Mouse (Mus musculus) heart, embryonic 16.5 days (tissue): ENCODE results near the gene Il17rc. TPM values are rescaled to one million over a fixed set of nuclear protein-coding genes. Genes with fewer than 3 reads are reported as not detected.

Experiments used
- ATAC-seq: fragments of 200-750 bp; cut with Nextera tagmentation; replicated peaks from 2 replicates; pipeline ENCODE4 v1.8.0; 2017; ENCODE audit warnings: moderate number of reproducible peaks; ENCODE audit not compliant: insufficient read depth, low FRiP score; ENCODE audit errors: extremely low read depth
- H3K27ac ChIP-seq: fragments of 300-500 bp; sonication (generic); 2 replicates; pipeline ENCODE4 v1.5.1; 2014; ENCODE audit warnings: mild to moderate bottlenecking, low read length, control low read depth, moderate library complexity
- H3K27me3 ChIP-seq: fragments of 300-500 bp; sonication (generic); 2 replicates; pipeline ENCODE4 v1.6.1; 2014; ENCODE audit warnings: low read length, mixed read lengths; ENCODE audit not compliant: control insufficient read depth, insufficient read depth
- H3K36me3 ChIP-seq: fragments of 300-500 bp; sonication (generic); 2 replicates; pipeline ENCODE4 v1.6.1; 2014; ENCODE audit not compliant: control insufficient read depth, insufficient read depth
- H3K4me1 ChIP-seq: fragments of 300-500 bp; sonication (generic); 2 replicates; pipeline ENCODE4 v1.6.1; 2014; ENCODE audit warnings: low read length, mixed read lengths; ENCODE audit not compliant: control insufficient read depth, insufficient read depth
- H3K4me2 ChIP-seq: fragments of 300-500 bp; sonication (generic); 2 replicates; pipeline ENCODE4 v1.6.1; 2014; ENCODE audit warnings: low read depth, mild to moderate bottlenecking, control low read depth, low read length
- H3K4me3 ChIP-seq: fragments of 300-500 bp; sonication (generic); 2 replicates; pipeline ENCODE4 v1.5.1; 2014; ENCODE audit warnings: mild to moderate bottlenecking, control low read depth, low read length
- H3K9ac ChIP-seq: fragments of 300-500 bp; sonication (generic); 2 replicates; pipeline ENCODE4 v1.6.1; 2014; ENCODE audit warnings: low read length, control low read depth
- H3K9me3 ChIP-seq: fragments of 300-500 bp; sonication (generic); replicated peaks from 2 replicates; pipeline ENCODE4 v1.6.1; 2016; ENCODE audit warnings: low read length; ENCODE audit not compliant: control insufficient read depth
- WGBS: fragments of 180-500 bp; shearing (Covaris S2); extraction: QIAGEN DNeasy Blood & Tissue Kit; methylation state at CpG from one replicate; pipeline ENCODE4 v1.1.7; 2014; 5-methylcytosine and 5-hydroxymethylcytosine counted together
- polyA plus RNA-seq: library from polyadenylated mRNA; unstranded; fragments of >200 nt; fragmentation: Nextera tagmentation; extraction: Ambion mirVana; gene quantifications from 2 replicates; pipeline ENCODE4 v1.2.1, GENCODE M21; 2015

Il17rc gene
- polyA plus RNA-seq = 15.5 and 16.1 TPM in 2 replicates

DNA sequence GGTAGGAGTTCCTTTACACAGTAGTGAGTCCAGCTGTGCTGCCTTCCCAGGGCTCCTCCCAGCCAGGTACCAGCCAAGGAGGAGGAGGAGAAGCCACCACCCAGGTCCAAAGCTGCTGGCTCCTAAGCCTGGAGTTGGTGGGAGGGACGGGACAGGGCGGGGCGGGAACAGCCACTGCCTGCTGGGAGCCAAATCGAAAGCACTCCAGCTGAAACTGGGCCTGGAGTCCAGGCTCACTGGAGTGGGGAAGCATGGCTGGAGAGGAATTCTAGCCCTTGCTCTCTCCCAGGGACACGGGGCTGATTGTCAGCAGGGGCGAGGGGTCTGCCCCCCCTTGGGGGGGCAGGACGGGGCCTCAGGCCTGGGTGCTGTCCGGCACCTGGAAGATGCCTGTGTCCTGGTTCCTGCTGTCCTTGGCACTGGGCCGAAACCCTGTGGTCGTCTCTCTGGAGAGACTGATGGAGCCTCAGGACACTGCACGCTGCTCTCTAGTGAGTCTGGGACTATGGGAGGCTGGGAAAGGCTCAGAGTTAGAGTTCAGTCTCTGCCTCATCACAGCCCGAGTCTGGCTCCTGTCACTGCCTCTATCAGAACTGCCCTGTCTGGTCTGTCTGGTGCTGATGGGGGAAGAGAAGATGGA lies at the start of gene Il17rc:
Gene Il17rc (plus strand): TSS at position 131 of the 640 bp plus-strand sequence.
- Histone ChIP-seq H3K27me3 (peaks cover 3% of the 10 kb centered on the region; the same call in 1 of the 2 replicates), H3K27ac (peak within 1 kb of the TSS; percentile 69), H3K4me2 (peak within 1 kb of the TSS; percentile 68), H3K9me3 (no peaks in the 10 kb centered on the region), H3K4me3 (peak within 1 kb of the TSS; percentile 49), H3K36me3 (no peaks in the 10 kb centered on the region), H3K9ac (peak within 1 kb of the TSS; percentile 76), H3K4me1 (peaks cover 19% of the 10 kb centered on the region)
- 16% methylated on average over 12 of the region's 12 CpGs for WGBS
- peak; percentile 66 for ATAC-seq

GRCm38 (mm10) chr6:113423000-113423399 lies 48.2 kb upstream of the Il17rc start:
- ATAC-seq = no peak
- no peaks in the 10 kb centered on the region for H3K36me3 ChIP-seq
- H3K9me3 ChIP-seq = peaks cover 4% of the 10 kb centered on the region; the same call in 1 of the 2 replicates
- H3K9ac ChIP-seq = no peak overlapping the region
- H3K27ac ChIP-seq = no peak overlapping the region
- 54% methylated on average over 4 of the region's 4 CpGs for WGBS
- H3K4me1 ChIP-seq = peaks cover 8% of the 10 kb centered on the region
- no peak overlapping the region for H3K4me2 ChIP-seq
- no peak overlapping the region for H3K4me3 ChIP-seq
- no peaks in the 10 kb centered on the region for H3K27me3 ChIP-seq

DNA sequence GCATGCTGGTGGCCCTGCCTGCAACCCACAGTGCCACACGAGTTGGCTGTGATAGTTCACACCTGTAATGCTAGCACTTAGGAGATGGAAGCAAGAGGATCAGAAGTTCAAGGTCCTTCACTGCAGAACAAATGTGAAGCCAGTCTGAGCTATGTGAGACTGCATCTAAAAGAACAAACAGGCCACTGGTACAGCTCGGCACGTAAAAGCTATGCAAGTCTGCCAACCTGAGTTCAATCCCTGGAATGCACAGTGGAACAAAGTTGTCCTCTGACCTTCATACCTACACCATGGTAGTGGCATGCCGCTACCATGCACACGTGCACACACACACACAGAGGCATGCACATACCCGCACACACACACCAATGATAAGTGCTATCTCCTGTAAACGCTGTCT lies 47.0 kb upstream of the Il17rc start:
- Histone ChIP-seq H3K4me1 (no peaks in the 10 kb centered on the region), H3K9ac (no peak overlapping the region), H3K4me2 (no peak overlapping the region), H3K4me3 (no peak overlapping the region), H3K9me3 (peaks cover 4% of the 10 kb centered on the region; the same call in 1 of the 2 replicates), H3K27ac (no peak overlapping the region), H3K27me3 (no peaks in the 10 kb centered on the region), H3K36me3 (no peaks in the 10 kb centered on the region)
- no peak for ATAC-seq
- 73% methylated on average over 7 of the region's 7 CpGs for WGBS

DNA sequence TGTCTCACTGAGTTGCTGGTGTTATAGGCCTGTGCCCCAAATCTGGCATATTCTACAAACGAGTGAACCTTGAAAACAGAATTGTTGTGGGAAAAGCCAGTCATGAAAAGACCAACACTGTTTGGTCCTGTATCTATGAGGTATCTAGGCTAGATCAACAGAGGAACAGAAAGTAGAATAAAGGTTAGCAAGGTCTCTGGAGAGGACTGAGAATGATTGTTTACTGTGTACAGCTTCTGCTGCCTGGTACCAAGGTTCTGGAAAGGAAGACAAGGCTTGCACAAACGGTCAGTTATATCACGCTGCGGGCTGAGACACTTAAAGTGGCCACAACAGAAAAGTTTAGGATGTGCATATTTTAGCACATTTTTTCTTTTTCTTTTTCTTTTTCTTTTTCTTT lies 44.5 kb upstream of the Il17rc start:
- Histone ChIP-seq H3K4me3 (no peak overlapping the region), H3K9ac (no peak overlapping the region)
- WGBS = 84% methylated on average over 4 of the region's 4 CpGs

GRCm38 (mm10) chr6:113427397-113427796 lies 43.8 kb upstream of the Il17rc start:
- H3K9ac ChIP-seq = no peak overlapping the region
- no peak overlapping the region for H3K4me3 ChIP-seq
- 51% methylated on average over 3 of the region's 3 CpGs for WGBS
- 0 out of 2 replicates have a peak, but pooled peaks have one; percentile 10 for ATAC-seq
- no peaks in the 10 kb centered on the region for H3K36me3 ChIP-seq
- no peaks in the 10 kb centered on the region for H3K27me3 ChIP-seq
- H3K9me3 ChIP-seq = peaks cover 4% of the 10 kb centered on the region; the same call in 1 of the 2 replicates
- no peak overlapping the region for H3K4me2 ChIP-seq
- H3K4me1 ChIP-seq = no peaks in the 10 kb centered on the region
- H3K27ac ChIP-seq = no peak overlapping the region

More for the DNA sequence above, 44.5 kb upstream of the Il17rc start:
- Histone ChIP-seq H3K36me3 (no peaks in the 10 kb centered on the region), H3K4me1 (no peaks in the 10 kb centered on the region), H3K4me2 (no peak overlapping the region), H3K27ac (no peak overlapping the region), H3K27me3 (no peaks in the 10 kb centered on the region), H3K9me3 (peaks cover 4% of the 10 kb centered on the region; the same call in 1 of the 2 replicates)
- ATAC-seq = no peak

DNA sequence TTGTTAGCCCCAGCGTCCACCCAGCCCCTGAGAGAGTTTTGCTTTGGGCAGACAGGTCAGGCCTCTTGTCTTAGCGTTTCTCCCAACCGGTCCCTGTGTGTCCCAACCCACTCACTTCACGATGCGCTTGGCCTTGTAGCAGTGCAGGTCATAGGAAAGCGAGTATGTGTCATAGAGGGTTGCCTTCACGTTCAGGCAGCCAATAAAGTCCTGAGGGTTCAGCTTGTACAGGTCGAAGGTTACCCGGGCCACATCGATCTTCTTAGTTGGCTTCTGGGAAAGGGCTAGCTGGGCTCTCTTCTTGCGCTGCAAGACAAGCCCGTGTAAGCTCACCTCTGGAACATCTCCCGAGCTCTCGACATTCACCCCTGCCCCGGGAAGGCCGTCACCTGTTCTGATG lies 43.2 kb upstream of the Il17rc start:
- H3K4me3 ChIP-seq = no peak overlapping the region
- H3K9me3 ChIP-seq = peaks cover 4% of the 10 kb centered on the region; the same call in 1 of the 2 replicates
- H3K4me2 ChIP-seq = no peak overlapping the region
- H3K27ac ChIP-seq = no peak overlapping the region
- H3K36me3 ChIP-seq = no peaks in the 10 kb centered on the region
- H3K9ac ChIP-seq = no peak overlapping the region
- H3K27me3 ChIP-seq = no peaks in the 10 kb centered on the region
- no peaks in the 10 kb centered on the region for H3K4me1 ChIP-seq
- 89% methylated on average over 16 of the region's 16 CpGs for WGBS
- ATAC-seq = no peak

GRCm38 (mm10) chr6:113429965-113430364 lies 41.3 kb upstream of the Il17rc start:
- Histone ChIP-seq H3K27ac (no peak overlapping the region), H3K4me2 (no peak overlapping the region), H3K4me1 (no peaks in the 10 kb centered on the region), H3K27me3 (no peaks in the 10 kb centered on the region), H3K4me3 (no peak overlapping the region), H3K36me3 (no peaks in the 10 kb centered on the region), H3K9ac (no peak overlapping the region), H3K9me3 (peaks cover 4% of the 10 kb centered on the region; the same call in 1 of the 2 replicates)
- ATAC-seq = no peak
- 66% methylated on average over 3 of the region's 3 CpGs for WGBS

- H3K27me3 ChIP-seq = no peaks in the 10 kb centered on the region
- no peak overlapping the region for H3K27ac ChIP-seq
- H3K4me1 ChIP-seq = no peaks in the 10 kb centered on the region
- no peak for ATAC-seq
- no peak overlapping the region for H3K4me2 ChIP-seq
- no peaks in the 10 kb centered on the region for H3K36me3 ChIP-seq
- peaks cover 4% of the 10 kb centered on the region; the same call in 1 of the 2 replicates for H3K9me3 ChIP-seq
- no peak overlapping the region for H3K9ac ChIP-seq
- no peak overlapping the region for H3K4me3 ChIP-seq
- WGBS = 55% methylated on average over 3 of the region's 3 CpGs
Observed at GRCm38 (mm10) chr6:113430846-113431245, 40.4 kb upstream of the Il17rc start.

DNA sequence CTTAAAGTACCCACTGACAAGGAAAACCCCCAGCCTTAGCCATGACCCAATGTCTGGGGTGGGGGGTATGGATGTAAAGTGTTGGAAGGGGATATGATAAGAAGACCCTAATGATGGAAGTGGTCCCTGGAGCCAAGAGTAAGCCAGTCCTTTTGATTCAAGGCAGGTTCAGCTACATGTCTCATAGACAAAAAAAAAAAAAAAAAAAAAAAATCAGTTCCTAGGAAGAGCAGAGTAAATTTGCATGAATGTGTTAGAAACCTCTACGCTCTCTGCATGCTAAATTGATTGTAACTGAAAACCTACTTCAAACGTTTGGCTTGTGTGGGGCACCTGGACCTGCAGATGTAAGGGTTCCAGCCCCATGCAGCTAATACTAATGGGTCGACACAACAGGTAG lies 39.4 kb upstream of the Il17rc start:
- WGBS = 58% methylated on average over 3 of the region's 3 CpGs
- Histone ChIP-seq H3K9me3 (peaks cover 4% of the 10 kb centered on the region; the same call in 1 of the 2 replicates), H3K4me3 (no peak overlapping the region), H3K27ac (no peak overlapping the region), H3K27me3 (no peaks in the 10 kb centered on the region), H3K4me1 (no peaks in the 10 kb centered on the region), H3K9ac (no peak overlapping the region), H3K36me3 (no peaks in the 10 kb centered on the region), H3K4me2 (no peak overlapping the region)
- ATAC-seq = no peak
